Comparison of ENCODE assay signal across 8 mouse cellular contexts in the genomic region with DNA sequence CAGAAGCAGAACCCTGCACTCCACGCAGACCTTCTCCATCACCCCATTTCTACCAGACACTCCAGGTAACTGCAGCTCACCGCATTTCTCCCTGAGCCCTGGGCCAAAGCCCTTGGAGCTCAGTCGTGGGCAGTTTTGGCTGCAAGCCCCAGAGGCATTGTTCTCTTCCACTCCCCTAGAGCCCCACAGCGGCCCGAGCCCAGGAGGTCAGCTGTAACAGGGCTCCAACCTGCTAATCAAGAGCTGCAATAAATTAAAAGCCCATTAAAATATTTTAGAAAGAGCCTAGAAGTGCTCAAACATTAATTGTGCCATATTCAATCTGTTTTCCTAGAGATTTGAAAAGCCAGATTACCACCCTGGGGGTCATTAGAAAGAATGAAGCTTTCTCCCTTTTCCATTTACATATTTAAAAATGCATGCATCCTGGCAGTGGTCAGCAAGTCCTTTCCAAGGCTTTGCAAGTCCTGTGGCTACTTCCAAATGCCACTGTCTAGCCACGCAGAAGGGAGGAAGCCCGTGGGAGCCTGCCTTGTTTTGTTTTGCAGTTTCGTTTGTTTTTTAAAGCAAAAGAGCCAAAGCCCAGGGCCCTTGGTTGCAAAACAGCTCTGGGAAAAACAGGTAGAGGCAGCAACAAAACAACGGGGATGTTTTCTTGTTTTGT.
A peak's percentile ranks its signal among the peaks of the same experiment; 100 is the strongest.
DNase-seq lines count a peak whose midpoint lies in the region; ATAC-seq and TF ChIP-seq lines count a peak whose summit lies in the region.

No protein-coding gene starts in this region.

- H3K4me2 ChIP-seq in neural tube, embryonic 12.5 days (replicated peaks), result peak overlapping the region; percentile 8
- H3K4me2 ChIP-seq in forebrain, embryonic 14.5 days (ENCODE audit: low read length), result peak overlapping the region; percentile 31
- peak overlapping the region; percentile 34 for H3K4me2 ChIP-seq in midbrain, embryonic 16.5 days (ENCODE audit: low read length)

- no peak for TF ChIP-seq POLR2A in kidney, adult 2 months (IDR thresholded peaks at IDR 0.05; ENCODE audit: low read depth, low read length)

- DNase-seq in neural tube, embryonic 10.5 days (ENCODE audit: extremely low spot score, low spot score), result no peak
- DNase-seq in forebrain, embryonic 14.5 days (ENCODE audit: low spot score), result peak; percentile 51
- peak; percentile 44 for DNase-seq in kidney, adult 2 months
- no peak for DNase-seq in urinary bladder, postnatal 14 days (ENCODE audit: low spot score)
- no peak for DNase-seq in right cerebral cortex, postnatal 14 days
- no peak for DNase-seq in testis, postnatal 10 days (ENCODE audit: low spot score)

- H3K36me3 ChIP-seq in neural tube, embryonic 12.5 days, result peaks cover 8% of the 10 kb centered on the region; the same call in 1 of the 2 replicates
- peaks cover 4% of the 10 kb centered on the region; the same call in 1 of the 2 replicates for H3K36me3 ChIP-seq in forebrain, embryonic 14.5 days (ENCODE audit: control insufficient read depth, insufficient read depth, low read length)
- no peaks in the 10 kb centered on the region; the same call in 1 of the 2 replicates for H3K36me3 ChIP-seq in kidney, adult 2 months (ENCODE audit: control insufficient read depth, insufficient read depth, low read length)
- no peaks in the 10 kb centered on the region for H3K36me3 ChIP-seq in midbrain, embryonic 16.5 days (ENCODE audit: control insufficient read depth, insufficient read depth, low read length)

- peaks cover 36% of the 10 kb centered on the region for H3K4me1 ChIP-seq in neural tube, embryonic 12.5 days
- H3K4me1 ChIP-seq in forebrain, embryonic 14.5 days (ENCODE audit: control insufficient read depth, insufficient read depth, low read length), result peaks cover 16% of the 10 kb centered on the region
- H3K4me1 ChIP-seq in kidney, adult 2 months (ENCODE audit: control insufficient read depth, insufficient read depth, low read length), result no peaks in the 10 kb centered on the region; the same call in 1 of the 2 replicates
- peaks cover 19% of the 10 kb centered on the region for H3K4me1 ChIP-seq in midbrain, embryonic 16.5 days (ENCODE audit: control insufficient read depth, insufficient read depth, low read length)

- ATAC-seq in neural tube, embryonic 12.5 days (ENCODE audit: low FRiP score, low read depth), result no peak
- peak; percentile 38; the same call in 1 of the 2 replicates for ATAC-seq in forebrain, embryonic 14.5 days
- no peak for ATAC-seq in midbrain, embryonic 16.5 days

- no peak overlapping the region for H3K4me3 ChIP-seq in neural tube, embryonic 12.5 days
- no peak overlapping the region for H3K4me3 ChIP-seq in forebrain, embryonic 14.5 days (ENCODE audit: low read depth, low read length)
- no peak overlapping the region; the same call in 1 of the 2 replicates for H3K4me3 ChIP-seq in kidney, adult 2 months (ENCODE audit: insufficient read depth, low read depth, low read length)
- no peak overlapping the region for H3K4me3 ChIP-seq in midbrain, embryonic 16.5 days (ENCODE audit: low read depth, low read length)

- H3K27me3 ChIP-seq in neural tube, embryonic 12.5 days (replicated peaks), result no peaks in the 10 kb centered on the region
- no peaks in the 10 kb centered on the region for H3K27me3 ChIP-seq in forebrain, embryonic 14.5 days (replicated peaks; ENCODE audit: control insufficient read depth, insufficient read depth, low read length)
- no peaks in the 10 kb centered on the region for H3K27me3 ChIP-seq in kidney, adult 2 months (replicated peaks; ENCODE audit: control insufficient read depth, insufficient read depth, low read length)
- H3K27me3 ChIP-seq in midbrain, embryonic 16.5 days (ENCODE audit: control insufficient read depth, insufficient read depth, low read depth, low read length), result no peaks in the 10 kb centered on the region

- H3K9me3 ChIP-seq in neural tube, embryonic 12.5 days, result no peaks in the 10 kb centered on the region
- no peaks in the 10 kb centered on the region for H3K9me3 ChIP-seq in forebrain, embryonic 14.5 days (replicated peaks; ENCODE audit: control insufficient read depth, low read length)
- H3K9me3 ChIP-seq in midbrain, embryonic 16.5 days (replicated peaks; ENCODE audit: control insufficient read depth, low read length, poor library complexity, severe bottlenecking), result no peaks in the 10 kb centered on the region

- WGBS in neural tube, embryonic 12.5 days, result 4% methylated on average over 9 of the region's 9 CpGs
- WGBS in forebrain, embryonic 14.5 days, result 4% methylated on average over 9 of the region's 9 CpGs
- WGBS in kidney, adult 2 months, result 32% methylated on average over 9 of the region's 9 CpGs
- 6% methylated on average over 9 of the region's 9 CpGs for WGBS in midbrain, embryonic 16.5 days

- no peak overlapping the region for H3K9ac ChIP-seq in neural tube, embryonic 12.5 days
- H3K9ac ChIP-seq in forebrain, embryonic 14.5 days (ENCODE audit: low read length), result peak overlapping the region; percentile 41
- H3K9ac ChIP-seq in midbrain, embryonic 16.5 days (ENCODE audit: low read depth, low read length), result 0 out of 2 replicates have a peak overlapping the region, but pooled peaks have one; percentile 26

- TF ChIP-seq CTCF in kidney, adult 2 months (conservative IDR thresholded peaks at IDR 0.05; ENCODE audit: insufficient read depth, insufficient read length, low read depth, low read length), result no peak

- H3K27ac ChIP-seq in neural tube, embryonic 12.5 days, result no peak overlapping the region
- peak overlapping the region; percentile 36; the same call in 1 of the 2 replicates for H3K27ac ChIP-seq in forebrain, embryonic 14.5 days (ENCODE audit: low read depth, low read length)
- H3K27ac ChIP-seq in kidney, adult 2 months (ENCODE audit: insufficient read depth, low read depth, low read length), result peak overlapping the region; percentile 49; the same call in 1 of the 2 replicates
- peak overlapping the region; percentile 69 for H3K27ac ChIP-seq in midbrain, embryonic 16.5 days (ENCODE audit: low read length)

Comparison
In these comparisons a context has a peak if more than half of its experiments do, and no peak if none do; other contexts are left out.
1. DNase-seq: peak in forebrain, embryonic 14.5 days (single experiment) and kidney, adult 2 months (single experiment); none in neural tube, embryonic 10.5 days (single experiment), urinary bladder, postnatal 14 days (single experiment), right cerebral cortex, postnatal 14 days (single experiment) and testis, postnatal 10 days (single experiment).
2. Peak in every context shown above with its lines, with median percentiles within 50 percentile points of each other: H3K4me2 ChIP-seq.